Mouse (Mus musculus): ENCODE measurements around the gene Ryr1. TPM values are rescaled to one million over a fixed set of nuclear protein-coding genes. Genes with fewer than 3 reads are reported as not detected.

The Ryr1 gene
- polyA plus RNA-seq, 1 experiment from 2014 or later: 13.3 TPM

- Histone ChIP-seq H3K27me3 (no peaks in the 10 kb centered on the region), H3K4me1 (no peaks in the 10 kb centered on the region), H3K9ac (replicated peaks) (no peak overlapping the region), H3K27ac (replicated peaks) (no peak overlapping the region), H3K4me3 (no peak overlapping the region), H3K9me3 (no peaks in the 10 kb centered on the region), H3K36me3 (no peaks in the 10 kb centered on the region), H3K4me2 (replicated peaks) (no peak overlapping the region)
- WGBS: 91% methylated on average over 12 of the region's 12 CpGs
- ATAC-seq (replicated peaks): no peak
Measured at GRCm38 (mm10) chr7:29101286-29102017, 23.5 kb downstream of the Ryr1 start.

- no peaks in the 10 kb centered on the region for H3K9me3 ChIP-seq
- no peak overlapping the region for H3K4me2 ChIP-seq (replicated peaks)
- no peaks in the 10 kb centered on the region for H3K27me3 ChIP-seq
- H3K9ac ChIP-seq (replicated peaks): no peak overlapping the region
- no peaks in the 10 kb centered on the region for H3K36me3 ChIP-seq
- no peak overlapping the region for H3K4me3 ChIP-seq
- ATAC-seq (replicated peaks): no peak
- H3K4me1 ChIP-seq: no peaks in the 10 kb centered on the region
- WGBS: 86% methylated on average over 16 of the region's 16 CpGs
- H3K27ac ChIP-seq (replicated peaks): no peak overlapping the region
Measured at GRCm38 (mm10) chr7:29097131-29097530, 27.8 kb downstream of the Ryr1 start.

GRCm38 (mm10) chr7:29088817-29089216 is 36.2 kb downstream of the Ryr1 start:
- Histone ChIP-seq H3K9ac (replicated peaks) (no peak overlapping the region), H3K36me3 (no peaks in the 10 kb centered on the region), H3K4me3 (no peak overlapping the region), H3K27me3 (no peaks in the 10 kb centered on the region), H3K4me1 (no peaks in the 10 kb centered on the region), H3K9me3 (no peaks in the 10 kb centered on the region), H3K4me2 (replicated peaks) (no peak overlapping the region), H3K27ac (replicated peaks) (no peak overlapping the region)
- WGBS: 63% methylated on average over 6 of the region's 6 CpGs
- ATAC-seq (replicated peaks): no peak

- Histone ChIP-seq H3K4me2 (replicated peaks) (no peak overlapping the region), H3K27ac (replicated peaks) (no peak overlapping the region), H3K27me3 (no peaks in the 10 kb centered on the region), H3K4me3 (no peak overlapping the region), H3K9me3 (no peaks in the 10 kb centered on the region), H3K4me1 (no peaks in the 10 kb centered on the region), H3K9ac (replicated peaks) (no peak overlapping the region), H3K36me3 (no peaks in the 10 kb centered on the region)
- WGBS: 94% methylated on average over 10 of the region's 10 CpGs
- no peak for ATAC-seq (replicated peaks)
Measured at GRCm38 (mm10) chr7:29086902-29087301, 38.1 kb downstream of the Ryr1 start.

GRCm38 (mm10) chr7:29085981-29086380 is 39.0 kb downstream of the Ryr1 start:
- no peak overlapping the region for H3K27ac ChIP-seq (replicated peaks)
- WGBS: 92% methylated on average over 30 of the region's 30 CpGs
- H3K4me2 ChIP-seq (replicated peaks): no peak overlapping the region
- H3K4me3 ChIP-seq: no peak overlapping the region
- H3K4me1 ChIP-seq: no peaks in the 10 kb centered on the region
- H3K27me3 ChIP-seq: no peaks in the 10 kb centered on the region
- H3K36me3 ChIP-seq: no peaks in the 10 kb centered on the region
- H3K9ac ChIP-seq (replicated peaks): no peak overlapping the region
- H3K9me3 ChIP-seq: no peaks in the 10 kb centered on the region
- no peak for ATAC-seq (replicated peaks)

GRCm38 (mm10) chr7:29084411-29084810 is 40.6 kb downstream of the Ryr1 start:
- Histone ChIP-seq H3K4me2 (replicated peaks) (no peak overlapping the region), H3K4me3 (no peak overlapping the region), H3K27ac (replicated peaks) (no peak overlapping the region), H3K9ac (replicated peaks) (no peak overlapping the region), H3K36me3 (no peaks in the 10 kb centered on the region), H3K4me1 (no peaks in the 10 kb centered on the region), H3K9me3 (no peaks in the 10 kb centered on the region), H3K27me3 (no peaks in the 10 kb centered on the region)
- ATAC-seq (replicated peaks): no peak
- WGBS: 84% methylated on average over 3 of the region's 3 CpGs

- Histone ChIP-seq H3K4me1 (no peaks in the 10 kb centered on the region), H3K4me2 (replicated peaks) (no peak overlapping the region), H3K9me3 (no peaks in the 10 kb centered on the region), H3K9ac (replicated peaks) (no peak overlapping the region), H3K27ac (replicated peaks) (no peak overlapping the region), H3K27me3 (no peaks in the 10 kb centered on the region), H3K36me3 (no peaks in the 10 kb centered on the region), H3K4me3 (no peak overlapping the region)
- WGBS: 84% methylated on average over 12 of the region's 12 CpGs
- ATAC-seq (replicated peaks): no peak
Measured at GRCm38 (mm10) chr7:29079419-29079950, 45.5 kb downstream of the Ryr1 start.

- ATAC-seq (replicated peaks): no peak
- no peak overlapping the region for H3K4me3 ChIP-seq
- no peaks in the 10 kb centered on the region for H3K36me3 ChIP-seq
- H3K27ac ChIP-seq (replicated peaks): no peak overlapping the region
- peaks cover 16% of the 10 kb centered on the region for H3K4me1 ChIP-seq
- H3K9ac ChIP-seq (replicated peaks): no peak overlapping the region
- WGBS: 80% methylated on average over 9 of the region's 9 CpGs
- no peaks in the 10 kb centered on the region for H3K27me3 ChIP-seq
- H3K9me3 ChIP-seq: no peaks in the 10 kb centered on the region
- H3K4me2 ChIP-seq (replicated peaks): no peak overlapping the region
Measured at GRCm38 (mm10) chr7:29076977-29077376, 48.0 kb downstream of the Ryr1 start.

GRCm38 (mm10) chr7:29075208-29075607 is 49.8 kb downstream of the Ryr1 start:
- Histone ChIP-seq H3K9ac (replicated peaks) (no peak overlapping the region), H3K4me3 (no peak overlapping the region), H3K4me1 (peaks cover 29% of the 10 kb centered on the region), H3K36me3 (no peaks in the 10 kb centered on the region), H3K9me3 (no peaks in the 10 kb centered on the region), H3K27ac (replicated peaks) (no peak overlapping the region), H3K27me3 (no peaks in the 10 kb centered on the region), H3K4me2 (replicated peaks) (no peak overlapping the region)
- WGBS: 76% methylated on average over 6 of the region's 6 CpGs
- ATAC-seq (replicated peaks): no peak

GRCm38 (mm10) chr7:29072689-29073088 is 52.3 kb downstream of the Ryr1 start:
- WGBS: 29% methylated on average over 11 of the region's 11 CpGs
- peak overlapping the region; percentile 54; the same call in 1 of the 2 replicates for H3K9ac ChIP-seq (replicated peaks)
- H3K4me1 ChIP-seq: peaks cover 46% of the 10 kb centered on the region
- H3K27ac ChIP-seq (replicated peaks): peak overlapping the region; percentile 97
- peak overlapping the region; percentile 51 for H3K4me3 ChIP-seq
- no peaks in the 10 kb centered on the region for H3K36me3 ChIP-seq
- H3K4me2 ChIP-seq (replicated peaks): peak overlapping the region; percentile 50
- H3K27me3 ChIP-seq: 0 out of 2 replicates have a peak, but pooled peaks cover under 1% of the 10 kb centered on the region
- no peak for ATAC-seq (replicated peaks)
- no peaks in the 10 kb centered on the region for H3K9me3 ChIP-seq

GRCm38 (mm10) chr7:29071169-29071891 is 53.6 kb downstream of the Ryr1 start:
- no peaks in the 10 kb centered on the region for H3K36me3 ChIP-seq
- WGBS: under 1% methylated on average over 42 of the region's 42 CpGs
- H3K9me3 ChIP-seq: no peaks in the 10 kb centered on the region
- H3K9ac ChIP-seq (replicated peaks): peak overlapping the region; percentile 54
- ATAC-seq (replicated peaks): peak; percentile 90
- 0 out of 2 replicates have a peak, but pooled peaks cover 2% of the 10 kb centered on the region for H3K27me3 ChIP-seq
- peaks cover 47% of the 10 kb centered on the region for H3K4me1 ChIP-seq
- H3K4me3 ChIP-seq: peak overlapping the region; percentile 51
- peak overlapping the region; percentile 50 for H3K4me2 ChIP-seq (replicated peaks)
- peak overlapping the region; percentile 97 for H3K27ac ChIP-seq (replicated peaks)
